Mouse (Mus musculus) c-Kit-positive CD71-positive TER-119-negative erythroid progenitor cells, embryonic 14.5 days (primary cell): ENCODE measurements at regions not wholly inside any gene's neighbourhood (a gene's known extent, or its start where the extent isn't known, plus 50 kb on each side); places are given as distances from the start of the nearest gene placed in this dataset.

ENCODE experiments used
- DNase-seq: peaks from one replicate; pipeline ENCODE4 v3.0.0-alpha.2; 2013; ENCODE audit warnings: low read depth

- DNase-seq: no peak
Measured at GRCm38 (mm10) chr6:100176914-100177560, 110.2 kb downstream of the Rybp start.

GRCm38 (mm10) chr6:100170711-100171348 is 116.5 kb downstream of the Rybp start:
- DNase-seq: no peak

GRCm38 (mm10) chr6:100167321-100167720 is 120.0 kb downstream of the Rybp start:
- DNase-seq: no peak

GRCm38 (mm10) chr6:100165746-100166145 is 121.5 kb downstream of the Rybp start:
- DNase-seq: no peak

- DNase-seq: no peak
Measured at GRCm38 (mm10) chr6:100164162-100164561, 123.1 kb downstream of the Rybp start.

- DNase-seq: no peak
Measured at GRCm38 (mm10) chr6:100163814-100164130, 123.5 kb downstream of the Rybp start.

- DNase-seq: no peak
Measured at GRCm38 (mm10) chr6:100162961-100163813, 124.1 kb downstream of the Rybp start.

- DNase-seq: no peak
Measured at GRCm38 (mm10) chr6:100160670-100161069, 126.6 kb downstream of the Rybp start.

- DNase-seq: no peak
Measured at GRCm38 (mm10) chr6:100159817-100160216, 127.5 kb downstream of the Rybp start.

GRCm38 (mm10) chr6:100159246-100159645 is 128.0 kb downstream of the Rybp start:
- no peak for DNase-seq

- DNase-seq: no peak
Measured at GRCm38 (mm10) chr6:100157288-100157687, 130.0 kb downstream of the Rybp start.

GRCm38 (mm10) chr6:100156163-100156562 is 131.1 kb downstream of the Rybp start:
- DNase-seq: no peak

GRCm38 (mm10) chr6:100155676-100156075 is 131.6 kb downstream of the Rybp start:
- DNase-seq: no peak

GRCm38 (mm10) chr6:100151447-100151846 is 135.8 kb downstream of the Rybp start:
- DNase-seq: no peak

- DNase-seq: no peak
Measured at GRCm38 (mm10) chr6:100150703-100151208, 136.5 kb downstream of the Rybp start.

- no peak for DNase-seq
Measured at GRCm38 (mm10) chr6:100149458-100149852, 137.8 kb downstream of the Rybp start.

- DNase-seq: no peak
Measured at GRCm38 (mm10) chr6:100148751-100149457, 138.4 kb downstream of the Rybp start.

GRCm38 (mm10) chr6:100146360-100146935 is 140.8 kb downstream of the Rybp start:
- no peak for DNase-seq

- DNase-seq: no peak
Measured at GRCm38 (mm10) chr6:100145869-100146268, 141.4 kb downstream of the Rybp start.

GRCm38 (mm10) chr6:100144544-100145287 is 142.6 kb downstream of the Rybp start:
- DNase-seq: peak; percentile 6
